Mouse (Mus musculus) spleen, adult 12 weeks (tissue): ENCODE results near the gene Elmo1.

ENCODE experiments used
- DNase-seq: peaks from one replicate; pipeline ENCODE4 v3.0.0; 2022; ENCODE audit warnings: low spot score

The Elmo1 gene

DNA sequence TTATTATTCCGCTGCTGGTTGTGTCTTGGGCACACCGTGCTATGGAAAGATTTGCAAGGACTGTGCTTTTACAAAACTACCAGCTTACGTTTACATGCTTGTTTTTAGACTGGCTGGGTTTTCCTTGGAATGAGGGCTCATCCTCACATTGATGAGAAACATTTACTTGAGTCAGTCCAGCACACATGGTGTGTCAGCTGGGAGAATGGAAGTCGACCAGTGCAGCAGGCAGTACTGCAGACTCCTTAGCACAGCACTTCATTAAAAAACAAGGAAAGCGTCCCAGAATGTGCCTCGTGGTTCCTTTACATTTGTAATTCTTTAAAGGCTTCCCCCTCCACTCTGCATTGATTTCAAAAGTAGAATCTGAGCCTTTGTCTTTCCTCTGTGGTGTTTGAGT is 179.8 kb downstream of the Elmo1 start:
- no peak for DNase-seq

DNA sequence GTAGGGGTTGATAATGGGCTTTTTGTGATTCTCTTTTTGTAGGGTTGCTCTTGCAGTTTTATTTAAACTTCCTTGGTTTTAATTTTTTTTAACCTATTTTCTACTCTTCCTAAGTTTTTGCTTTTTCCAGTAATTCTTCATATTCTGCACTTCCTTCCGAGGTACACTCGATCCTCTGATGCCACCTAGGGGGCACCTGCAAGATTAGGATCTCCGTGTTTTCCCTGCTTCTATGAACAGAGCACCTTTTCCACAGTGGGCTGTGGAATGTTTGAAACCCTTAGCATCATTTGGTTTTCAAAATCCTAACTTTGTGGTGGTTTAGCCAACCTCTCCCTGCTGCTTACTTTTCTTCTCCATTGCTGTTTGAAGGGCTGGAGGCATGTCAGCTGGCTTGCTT is 181.4 kb downstream of the Elmo1 start:
- no peak for DNase-seq

DNA sequence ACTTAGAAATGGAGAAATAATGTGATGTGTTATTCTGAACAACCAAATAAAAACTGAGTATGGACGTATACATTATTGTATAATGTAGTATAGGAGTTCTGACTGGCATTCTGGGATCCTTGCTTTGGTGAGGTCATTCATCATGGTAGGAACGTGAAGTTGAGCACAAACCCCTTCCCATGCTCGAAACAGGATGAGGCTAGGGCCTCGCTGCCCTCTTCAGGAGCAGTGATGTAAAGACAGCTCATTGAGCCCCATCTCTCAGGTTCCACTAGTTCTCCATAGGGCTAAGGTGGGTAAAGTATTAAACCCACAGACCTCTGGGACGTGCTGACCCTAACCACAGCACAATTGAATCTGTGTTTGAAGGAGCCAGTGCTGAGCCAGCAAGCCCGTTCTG is 182.2 kb downstream of the Elmo1 start:
- DNase-seq = no peak

DNA sequence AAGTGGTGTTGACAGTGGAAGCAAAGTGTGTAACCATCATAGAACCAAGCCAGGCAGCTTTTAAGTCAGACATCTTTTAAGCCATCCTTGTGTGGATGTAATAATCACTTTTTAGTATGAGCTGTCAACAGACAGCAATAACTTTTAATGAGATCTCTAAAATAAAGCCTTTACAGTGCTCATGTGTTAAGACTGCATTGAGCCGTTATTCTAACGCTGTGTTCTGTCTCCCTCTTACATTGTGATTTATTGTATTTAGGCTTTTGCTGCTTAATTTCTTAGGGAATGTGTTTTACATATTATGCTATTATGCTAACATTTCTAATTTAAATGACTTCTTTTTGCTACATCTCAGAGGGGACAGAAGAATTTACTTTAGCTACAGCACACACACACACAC is 189.5 kb downstream of the Elmo1 start:
- no peak for DNase-seq

DNA sequence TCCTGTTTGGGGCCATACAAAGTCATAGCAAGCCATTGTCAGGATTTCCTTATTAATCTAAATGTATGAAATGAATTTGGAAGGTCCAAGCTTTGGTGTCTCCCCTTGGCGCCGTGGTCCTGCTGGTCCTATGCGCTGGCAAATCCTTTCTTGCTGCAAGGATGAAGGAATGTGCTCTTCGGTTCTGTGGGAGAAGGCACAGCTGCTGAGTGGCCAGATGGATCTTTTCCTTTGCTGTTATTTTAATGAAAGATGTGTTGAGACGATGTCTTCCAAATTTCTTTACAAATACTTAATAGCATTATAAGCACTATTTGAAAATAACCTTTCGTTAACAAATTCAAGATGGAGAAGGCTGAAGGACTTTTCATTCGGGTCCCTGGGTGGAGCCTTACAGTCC is 193.5 kb downstream of the Elmo1 start:
- DNase-seq = no peak

DNA sequence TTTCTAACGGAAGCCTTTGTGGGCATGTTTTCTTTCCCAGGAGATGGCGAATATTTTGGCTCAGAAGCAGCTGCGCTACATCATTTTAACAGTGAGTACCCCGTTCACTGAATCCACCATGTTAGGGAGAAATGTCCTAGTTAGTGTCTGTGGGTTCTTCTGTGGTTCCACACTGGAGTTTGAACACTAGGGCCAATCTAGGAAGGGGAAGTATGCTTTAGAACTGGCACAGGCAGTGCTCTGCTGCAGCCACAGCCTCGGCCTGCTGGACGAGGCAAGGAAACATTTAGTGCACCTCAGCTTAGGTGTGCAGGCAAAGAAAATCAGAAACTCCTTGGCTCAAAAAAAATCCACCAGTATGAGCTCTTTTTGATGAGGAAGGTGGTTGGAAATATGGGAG is 196.3 kb downstream of the Elmo1 start:
- DNase-seq = no peak

DNA sequence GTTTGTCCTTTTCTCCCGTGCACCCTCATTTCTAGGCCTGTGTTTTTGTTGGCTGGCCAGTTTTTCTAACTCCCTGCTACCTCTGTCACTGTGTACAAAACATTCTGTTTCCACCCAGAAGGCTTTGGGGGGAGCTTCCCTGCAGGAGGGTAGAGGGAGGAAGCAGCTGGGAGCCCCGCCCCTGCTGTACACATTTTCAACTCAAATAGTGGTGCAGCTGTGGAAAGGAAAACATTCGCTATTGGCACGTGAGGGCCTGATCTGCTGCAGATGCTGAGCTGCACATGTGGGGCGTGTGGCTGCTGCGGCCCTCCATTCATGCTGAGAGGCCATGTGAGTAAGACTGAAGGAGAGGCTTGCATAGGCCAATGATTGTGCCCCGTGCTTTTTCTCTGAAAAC is 198.0 kb downstream of the Elmo1 start:
- no peak for DNase-seq

DNA sequence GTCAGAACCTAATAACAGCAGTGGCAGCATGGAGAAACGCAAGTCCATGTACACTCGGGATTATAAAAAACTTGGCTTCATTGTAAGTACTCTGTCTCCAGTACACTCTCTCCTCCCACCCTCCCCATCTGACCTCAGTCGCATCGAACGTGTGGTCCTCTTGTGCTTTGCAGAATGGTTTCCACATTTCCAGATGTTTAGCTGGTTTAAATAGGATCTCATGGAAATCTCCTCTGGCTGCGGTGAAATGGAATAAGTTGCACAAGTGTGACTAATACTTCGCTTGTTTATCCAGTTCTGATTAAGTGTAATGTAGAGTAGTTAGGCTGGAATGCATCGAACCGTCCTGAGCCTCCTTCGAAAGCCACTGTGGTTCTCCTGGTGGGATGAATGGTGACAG is 200.0 kb downstream of the Elmo1 start:
- no peak for DNase-seq

DNA sequence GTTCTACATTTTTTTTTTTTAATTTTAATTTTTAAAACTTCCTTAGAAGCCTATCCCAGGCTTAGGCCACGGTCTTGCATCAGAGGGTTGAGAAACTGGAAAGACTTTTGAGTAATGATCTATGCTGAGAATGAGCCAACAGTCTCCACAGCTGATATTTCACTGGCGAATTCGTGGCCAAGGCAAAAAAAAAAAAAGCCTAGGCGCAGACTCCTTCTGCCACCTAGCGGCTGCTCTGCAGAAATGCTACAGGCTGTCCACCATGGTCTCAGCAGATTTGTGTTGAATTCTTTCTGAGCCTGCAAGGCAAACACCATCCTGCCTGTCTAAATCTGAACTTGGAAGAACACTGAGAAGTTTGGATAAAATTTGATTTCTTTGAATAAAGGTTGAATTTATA is 202.0 kb downstream of the Elmo1 start:
- no peak for DNase-seq

DNA sequence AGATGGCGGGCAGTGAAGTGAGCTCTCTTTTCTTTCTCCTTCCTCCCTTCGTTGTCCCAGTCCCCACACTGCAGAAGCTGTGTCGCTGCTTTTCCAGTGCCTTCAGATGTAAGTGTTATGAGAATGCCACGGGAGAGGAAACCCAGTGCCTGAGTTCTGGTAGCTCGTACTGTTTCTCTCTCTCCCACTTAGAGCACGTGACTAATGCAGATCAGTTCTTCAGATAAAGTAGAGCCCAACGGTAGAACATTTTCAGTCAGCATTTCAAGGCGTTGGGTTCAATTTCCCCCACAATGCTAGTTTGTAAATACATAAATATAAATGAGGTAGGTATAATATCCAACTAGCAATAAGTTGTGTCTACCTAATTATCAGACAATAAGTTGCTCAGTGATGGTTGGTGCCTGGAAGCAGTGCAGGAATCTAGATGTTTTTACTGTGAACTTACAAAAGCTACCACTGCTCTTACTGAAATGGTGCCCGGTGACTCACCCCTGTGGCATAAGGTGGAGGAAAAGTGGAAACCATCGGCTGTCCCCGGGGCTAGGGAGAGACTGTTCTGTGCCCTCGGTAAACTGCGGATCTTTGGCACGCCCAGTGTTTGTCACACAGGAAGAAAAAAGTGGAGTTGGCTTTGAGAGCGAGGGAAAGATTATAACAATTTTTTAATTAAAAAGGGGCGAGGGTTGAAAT is 205.0 kb downstream of the Elmo1 start:
- DNase-seq = no peak

DNA sequence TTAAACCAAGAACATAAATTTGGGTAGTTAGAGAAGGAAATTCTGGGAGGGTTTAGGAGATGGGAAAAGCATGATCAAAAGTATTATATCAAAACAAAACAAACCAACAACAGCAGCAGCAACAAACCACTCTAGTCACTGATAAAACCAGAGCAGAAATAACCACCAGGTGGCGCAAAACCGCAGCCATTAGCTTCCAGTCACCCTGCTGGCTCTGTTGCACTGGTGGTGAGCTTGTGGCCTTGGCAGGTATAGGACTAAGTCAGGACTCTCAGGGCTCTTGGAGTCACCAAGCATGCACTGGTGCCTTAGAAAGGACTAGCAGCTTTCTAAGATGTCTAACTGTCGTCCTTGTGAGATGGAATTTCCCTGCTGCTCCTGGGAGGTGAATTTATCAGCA is 207.4 kb downstream of the Elmo1 start:
- no peak for DNase-seq

DNA sequence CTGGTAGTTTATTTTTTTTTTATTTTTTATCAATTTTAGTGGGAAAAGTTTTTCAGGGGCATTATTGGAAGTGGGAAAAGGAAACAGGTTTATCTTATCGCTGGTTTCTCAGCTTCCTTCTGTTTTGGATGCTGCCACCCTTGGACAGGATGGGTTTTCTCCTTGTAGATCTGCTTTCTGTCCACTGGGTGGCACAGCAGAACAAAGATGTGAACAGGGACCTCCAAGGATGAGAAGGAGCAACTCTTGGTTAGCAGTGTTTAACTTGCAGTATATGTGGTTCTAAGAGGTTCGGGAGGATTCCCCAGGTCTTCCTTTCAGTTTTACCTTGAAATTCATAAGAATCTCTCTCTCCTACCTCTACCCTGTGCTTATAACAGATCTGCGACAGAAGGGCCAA is 209.0 kb downstream of the Elmo1 start:
- DNase-seq = no peak

DNA sequence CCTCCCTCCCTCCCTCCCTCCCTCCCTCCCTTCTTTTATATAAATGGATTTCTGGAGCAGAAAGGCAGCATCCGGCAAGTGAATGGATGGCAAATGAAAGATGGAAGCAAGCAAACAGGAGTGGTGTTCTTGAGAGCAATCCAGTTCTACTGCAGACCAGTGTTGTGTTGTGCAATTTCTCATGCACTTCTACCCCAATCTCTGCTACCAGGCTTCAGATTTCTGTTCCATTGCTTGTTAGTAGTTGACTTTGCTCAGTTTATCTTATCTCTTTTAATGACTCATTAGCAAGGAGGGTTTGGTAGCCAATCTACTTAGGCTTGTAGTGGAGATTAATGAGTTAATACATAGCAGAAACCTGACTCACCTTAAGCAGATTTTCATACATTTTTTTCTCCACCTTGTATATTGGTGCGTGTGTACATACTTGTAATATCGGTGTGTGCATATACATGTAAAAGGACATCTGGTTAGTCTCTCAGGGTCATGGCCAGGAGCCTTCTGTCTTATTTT is 209.7 kb downstream of the Elmo1 start:
- no peak for DNase-seq

DNA sequence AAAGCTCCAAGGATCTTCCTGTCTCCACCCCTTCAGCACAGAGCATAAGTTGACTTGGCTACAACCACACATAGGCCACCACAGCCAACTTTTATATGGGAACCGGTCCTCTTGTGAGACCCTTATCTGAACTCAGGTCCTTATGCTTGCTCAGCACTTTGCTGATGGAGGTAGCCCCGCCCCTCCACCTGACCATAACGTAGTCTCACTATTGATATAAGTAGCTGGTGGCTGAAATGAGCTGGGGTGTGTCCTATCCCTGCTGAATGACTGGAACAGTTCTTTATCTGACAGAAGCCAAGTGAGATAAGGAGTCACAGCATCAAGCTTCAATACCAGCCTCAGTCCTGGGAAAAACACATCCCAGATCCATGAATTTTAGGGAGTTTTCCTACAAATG is 210.2 kb downstream of the Elmo1 start:
- DNase-seq = no peak

DNA sequence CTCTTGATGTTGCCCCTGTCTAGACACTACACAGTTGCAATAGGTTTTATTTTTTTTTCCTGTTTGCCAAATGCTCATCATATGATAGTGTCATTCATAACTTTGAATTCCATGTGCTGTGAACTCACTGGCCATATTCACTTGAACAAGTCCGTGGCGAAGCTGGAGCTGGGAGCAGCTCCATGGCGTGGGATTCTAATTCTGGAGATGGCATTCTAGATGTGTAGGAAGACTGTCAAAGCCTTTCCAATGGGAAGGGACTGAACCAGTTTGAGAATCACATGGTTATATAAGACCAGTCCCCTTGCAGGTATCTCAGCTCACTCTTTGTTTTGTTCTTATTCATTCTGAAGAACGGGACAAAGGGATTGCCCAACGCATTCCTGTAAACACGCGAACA is 211.4 kb downstream of the Elmo1 start:
- DNase-seq = no peak

DNA sequence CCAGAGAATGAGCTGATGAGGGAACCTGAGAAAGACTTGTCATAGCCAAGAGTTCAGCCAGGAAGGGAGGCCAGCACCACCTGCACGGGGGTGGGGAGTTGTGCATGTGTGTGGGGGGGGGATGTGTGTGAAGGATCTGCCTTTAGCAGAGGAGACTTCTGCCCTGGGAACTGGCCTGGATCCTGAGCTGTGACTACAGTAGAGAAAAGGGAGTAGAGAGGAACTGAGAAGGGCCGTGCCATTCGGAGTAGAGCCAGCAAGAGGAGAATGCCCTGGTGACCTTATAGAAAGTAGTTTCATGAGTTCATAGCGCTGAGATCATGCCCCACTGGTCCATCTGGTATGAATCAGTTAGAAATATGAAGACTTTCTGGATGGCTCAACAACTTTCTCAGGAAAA is 215.2 kb downstream of the Elmo1 start:
- DNase-seq = no peak

DNA sequence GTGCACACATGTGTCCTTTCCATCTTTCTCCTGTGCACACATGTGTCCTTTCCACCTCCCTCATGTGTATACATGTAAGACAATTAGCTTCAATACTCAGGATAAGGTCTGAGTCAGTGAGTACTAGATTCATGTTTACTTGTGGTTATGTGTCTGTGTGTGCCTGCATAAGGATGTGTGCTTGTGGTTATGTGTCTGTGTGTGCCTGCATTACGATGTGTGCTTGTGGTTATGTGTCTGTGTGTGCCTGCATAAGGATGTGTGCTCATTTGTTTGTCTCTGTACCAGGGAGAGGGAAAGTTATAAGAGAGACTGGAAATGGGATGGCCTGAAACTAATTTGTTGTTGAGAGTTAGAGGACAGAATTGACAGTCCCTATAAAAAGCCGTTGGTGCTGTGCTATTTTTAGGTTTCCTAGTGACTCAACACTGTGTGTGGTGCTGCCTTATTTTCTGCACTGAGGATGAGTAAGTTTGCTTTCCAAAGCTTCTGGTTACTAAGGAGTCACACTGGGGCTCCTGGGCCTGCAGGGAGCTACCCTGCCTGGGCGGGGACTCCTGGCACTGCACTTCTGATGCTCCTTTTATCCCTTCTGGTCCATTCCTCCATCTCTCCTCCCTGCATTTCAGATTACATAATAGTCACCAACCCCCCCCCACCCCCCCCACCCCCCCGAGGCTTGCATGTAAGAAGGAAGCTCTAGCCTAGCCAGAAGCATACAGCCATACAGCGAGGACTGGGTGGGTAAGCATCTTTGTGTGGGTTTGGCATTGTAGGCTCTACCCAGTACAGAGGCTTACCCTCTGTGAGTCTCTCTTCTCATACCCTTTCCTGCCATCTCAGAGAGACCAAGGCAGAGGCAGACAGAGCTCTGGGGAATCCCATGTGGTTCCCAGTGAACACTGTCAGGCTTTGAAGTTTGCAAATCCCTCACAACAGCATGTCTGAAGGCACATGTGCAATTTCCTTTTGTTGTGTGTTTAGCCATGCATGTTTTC is 216.1 kb downstream of the Elmo1 start:
- DNase-seq = no peak

DNA sequence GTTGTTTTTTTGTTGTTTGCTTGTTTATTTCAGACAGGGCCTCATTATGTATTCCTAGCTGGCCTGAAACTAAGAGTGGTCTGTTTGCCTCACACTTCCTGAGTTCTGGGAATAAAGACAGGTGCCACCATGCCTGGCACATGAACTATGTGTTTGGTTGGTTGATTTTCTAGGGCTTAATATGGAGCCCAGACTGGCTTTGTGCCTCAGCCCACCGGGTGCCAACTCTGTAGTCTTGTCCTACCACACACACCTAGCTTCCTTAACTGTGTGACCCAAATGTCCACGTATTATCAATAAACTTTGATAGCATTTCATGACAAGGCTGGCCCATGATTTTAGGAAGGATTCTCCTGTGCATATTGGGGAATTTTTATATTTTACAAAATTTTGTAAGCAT is 217.0 kb downstream of the Elmo1 start:
- no peak for DNase-seq

DNA sequence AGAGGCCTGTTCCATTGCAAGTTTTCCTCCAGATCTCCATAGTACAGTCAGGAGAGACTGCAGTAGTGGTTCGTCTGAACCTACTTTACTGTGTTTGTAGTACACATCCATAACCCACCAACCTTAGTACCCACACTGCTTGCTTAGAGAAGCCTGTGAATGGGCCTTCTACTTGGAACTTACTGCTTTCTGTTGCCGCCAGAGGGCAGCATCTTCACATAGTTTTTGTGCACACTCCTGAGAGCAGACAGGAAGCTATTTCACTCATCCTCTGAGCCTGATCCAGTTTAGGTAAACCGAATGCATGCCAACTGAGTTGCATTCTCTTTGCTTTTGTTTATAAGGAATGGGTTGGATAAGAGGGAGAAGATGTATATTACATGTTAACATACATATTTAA is 221.2 kb downstream of the Elmo1 start:
- peak; percentile 42 for DNase-seq

DNA sequence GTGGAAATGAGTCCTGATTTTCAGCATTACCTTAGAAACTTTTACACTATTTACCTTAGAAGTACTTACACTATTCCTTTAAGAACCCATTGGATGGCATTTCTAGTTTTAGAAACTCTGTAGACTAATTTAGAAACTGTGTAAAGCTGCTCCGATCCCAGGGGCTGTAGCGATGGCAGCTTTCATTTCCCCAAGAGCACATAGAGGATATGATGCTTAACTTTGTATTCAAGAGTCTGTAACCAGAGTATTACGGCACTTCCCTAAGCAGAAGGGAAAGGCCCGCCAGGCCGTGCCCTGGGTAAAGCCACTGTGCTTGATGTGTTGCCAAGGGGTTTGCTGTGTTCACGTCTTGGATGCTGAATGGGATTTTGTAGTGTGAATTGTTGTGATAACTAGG is 222.9 kb downstream of the Elmo1 start:
- no peak for DNase-seq

DNA sequence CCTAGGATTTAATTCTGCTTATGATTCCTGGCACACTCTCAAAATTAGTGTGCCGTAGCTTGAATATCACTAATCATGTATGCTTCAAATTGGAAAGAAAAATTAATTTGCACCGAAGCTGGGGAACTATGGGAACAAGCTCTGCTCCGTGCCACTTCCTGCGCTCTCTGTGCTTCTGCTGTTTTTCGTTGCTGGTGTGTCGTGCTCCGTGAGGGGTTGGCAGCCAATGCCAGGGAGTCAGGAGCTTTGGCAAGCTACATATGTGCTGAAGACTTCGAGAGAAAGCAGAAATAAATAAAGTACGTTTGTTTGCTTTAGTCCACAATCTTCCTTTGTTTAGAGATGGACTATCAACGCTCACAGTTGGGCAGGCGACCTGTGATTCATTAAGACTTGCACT is 225.7 kb downstream of the Elmo1 start:
- no peak for DNase-seq

DNA sequence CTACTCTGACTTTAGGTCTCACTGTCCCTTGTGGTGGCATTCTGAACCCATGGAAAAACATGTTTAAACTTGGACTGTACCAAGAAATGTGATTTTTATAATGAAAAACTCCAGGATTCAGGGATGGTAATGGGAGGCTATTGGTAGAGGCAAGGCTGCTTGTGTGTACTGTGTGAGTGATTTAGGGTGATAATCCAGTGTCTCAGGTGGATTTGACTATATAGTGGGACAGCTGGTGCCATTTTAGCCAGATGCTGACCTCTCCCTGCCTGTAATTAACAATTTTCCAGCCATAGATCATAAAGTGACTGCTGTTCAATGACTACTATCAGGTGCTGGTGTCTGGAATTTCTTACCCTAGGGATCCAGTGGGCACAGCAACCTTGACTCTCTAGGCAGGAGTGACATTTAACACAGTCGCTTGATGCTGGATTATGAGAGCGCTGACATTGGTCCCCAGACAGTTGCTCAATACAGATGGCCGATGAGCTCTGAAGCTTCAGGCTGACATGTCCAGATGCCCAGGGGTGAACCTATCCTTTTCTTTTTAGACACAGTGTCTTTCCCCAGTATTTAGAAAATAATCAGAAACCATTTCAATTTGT is 228.3 kb downstream of the Elmo1 start:
- no peak for DNase-seq

DNA sequence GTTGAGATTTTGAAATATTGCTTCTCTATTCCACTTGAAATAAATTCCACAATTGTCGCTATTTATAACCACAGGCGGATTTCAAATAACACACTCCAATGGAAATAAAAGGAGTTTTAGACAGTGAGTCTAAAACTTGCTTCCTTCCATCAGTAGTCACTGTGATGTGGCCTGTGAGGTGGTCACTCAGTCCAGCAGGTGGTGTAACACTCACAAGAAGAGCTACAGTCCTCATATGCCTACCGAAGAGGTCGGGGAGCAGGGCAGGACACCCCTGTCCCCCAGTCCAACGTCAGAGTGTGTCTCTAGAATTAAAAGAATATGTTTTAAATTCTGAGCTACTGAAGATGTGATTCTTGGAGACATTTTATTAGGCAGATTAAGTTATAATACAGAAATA is 229.8 kb downstream of the Elmo1 start:
- DNase-seq = no peak
